Mouse (Mus musculus) ovary, postnatal 36 days (tissue): ENCODE data around the gene Fam131b.

Experiments used
- DNase-seq: peaks from one replicate; pipeline ENCODE4 v3.0.0; 2022; ENCODE audit warnings: low spot score, mixed read lengths

Gene Fam131b

DNA sequence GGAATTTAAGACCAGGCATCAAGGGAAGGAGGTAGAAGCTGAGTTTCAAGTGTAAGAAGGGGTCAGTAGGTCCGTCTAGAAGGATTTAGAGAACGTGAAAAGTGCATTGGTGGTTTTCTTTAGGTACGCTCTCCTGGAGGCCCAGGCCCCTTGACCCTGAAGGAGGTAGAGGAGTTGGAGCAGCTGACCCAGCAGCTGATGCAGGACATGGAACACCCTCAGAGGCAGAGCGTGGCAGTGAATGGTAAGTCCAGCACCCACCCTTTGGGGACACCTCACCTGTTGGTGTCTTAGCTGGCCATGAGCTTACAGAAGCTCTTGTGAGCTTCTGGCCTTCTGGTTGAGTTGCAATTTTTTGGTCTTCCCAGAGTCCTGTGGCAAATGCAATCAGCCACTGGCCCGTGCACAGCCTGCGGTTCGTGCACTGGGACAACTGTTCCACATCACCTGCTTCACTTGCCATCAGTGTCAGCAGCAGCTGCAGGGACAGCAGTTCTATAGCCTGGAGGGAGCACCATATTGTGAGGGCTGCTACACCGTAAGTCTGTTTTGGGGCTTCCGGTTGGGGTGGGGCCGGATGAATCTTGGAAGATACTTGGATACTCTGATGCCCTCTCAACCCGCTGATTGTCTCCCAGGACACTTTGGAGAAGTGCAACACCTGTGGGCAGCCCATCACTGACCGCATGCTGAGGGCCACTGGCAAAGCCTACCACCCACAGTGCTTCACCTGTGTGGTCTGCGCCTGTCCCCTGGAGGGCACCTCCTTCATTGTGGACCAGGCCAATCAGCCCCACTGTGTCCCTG is 31.6 kb upstream of the Fam131b start:
- no peak for DNase-seq

DNA sequence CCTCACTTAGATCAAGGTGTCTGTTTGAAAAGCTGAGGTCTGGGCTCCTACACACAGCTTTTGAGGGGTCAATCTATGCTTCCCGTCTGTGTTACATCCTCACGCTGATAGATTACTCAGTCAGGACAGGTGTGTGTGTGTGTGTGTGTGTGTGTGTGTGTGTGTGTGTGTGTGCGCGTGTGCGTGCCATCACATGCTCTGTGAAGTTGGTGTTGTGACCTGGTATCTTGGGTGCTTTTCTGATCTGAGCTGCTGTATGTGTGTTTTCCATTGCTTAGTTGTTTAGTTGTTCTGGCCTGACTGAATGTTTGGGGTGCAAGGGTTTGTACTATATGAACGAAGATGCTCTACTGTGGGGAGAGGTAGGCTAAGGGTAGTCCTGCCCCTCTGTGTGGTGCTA is 30.9 kb upstream of the Fam131b start:
- DNase-seq = no peak

GRCm38 (mm10) chr6:42354076-42355019 is 29.9 kb upstream of the Fam131b start:
- DNase-seq = no peak

DNA sequence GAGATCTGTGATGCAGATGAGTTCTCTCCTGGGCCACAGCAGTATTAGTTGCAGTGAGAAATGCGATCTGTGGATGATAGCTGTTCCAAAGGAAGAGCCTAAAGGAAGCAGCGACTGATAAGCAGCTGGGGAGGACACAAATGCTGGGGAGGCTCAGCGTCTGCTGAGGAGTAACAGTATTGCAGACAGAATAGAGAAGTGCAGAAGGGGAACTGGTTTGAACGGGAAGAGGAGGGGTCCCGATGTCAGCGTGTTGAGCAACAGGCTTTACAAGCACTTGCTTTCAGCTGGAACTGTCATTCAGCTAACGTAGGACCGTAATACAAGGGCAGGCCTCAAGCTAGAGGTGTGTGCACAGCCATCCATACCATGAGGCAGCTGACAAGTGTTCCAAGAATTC is 28.7 kb upstream of the Fam131b start:
- DNase-seq = no peak

DNA sequence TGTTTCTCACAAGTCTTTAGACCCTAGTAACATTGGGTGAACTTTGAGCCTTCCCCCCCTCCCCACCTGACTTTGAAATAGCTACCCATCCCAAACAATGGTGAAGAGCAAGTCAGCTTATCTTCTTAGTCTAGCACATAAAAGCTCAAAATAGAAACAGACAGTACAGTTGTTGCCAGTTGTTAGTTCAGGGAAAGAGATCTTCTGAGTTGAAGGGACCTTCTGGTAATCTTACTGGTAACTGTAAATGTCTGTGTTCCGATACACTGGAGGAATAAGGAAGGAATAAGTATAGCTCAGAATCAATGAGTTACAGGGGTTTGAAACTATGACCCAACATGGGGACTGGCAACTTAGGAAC is 28.0 kb upstream of the Fam131b start:
- DNase-seq = no peak

DNA sequence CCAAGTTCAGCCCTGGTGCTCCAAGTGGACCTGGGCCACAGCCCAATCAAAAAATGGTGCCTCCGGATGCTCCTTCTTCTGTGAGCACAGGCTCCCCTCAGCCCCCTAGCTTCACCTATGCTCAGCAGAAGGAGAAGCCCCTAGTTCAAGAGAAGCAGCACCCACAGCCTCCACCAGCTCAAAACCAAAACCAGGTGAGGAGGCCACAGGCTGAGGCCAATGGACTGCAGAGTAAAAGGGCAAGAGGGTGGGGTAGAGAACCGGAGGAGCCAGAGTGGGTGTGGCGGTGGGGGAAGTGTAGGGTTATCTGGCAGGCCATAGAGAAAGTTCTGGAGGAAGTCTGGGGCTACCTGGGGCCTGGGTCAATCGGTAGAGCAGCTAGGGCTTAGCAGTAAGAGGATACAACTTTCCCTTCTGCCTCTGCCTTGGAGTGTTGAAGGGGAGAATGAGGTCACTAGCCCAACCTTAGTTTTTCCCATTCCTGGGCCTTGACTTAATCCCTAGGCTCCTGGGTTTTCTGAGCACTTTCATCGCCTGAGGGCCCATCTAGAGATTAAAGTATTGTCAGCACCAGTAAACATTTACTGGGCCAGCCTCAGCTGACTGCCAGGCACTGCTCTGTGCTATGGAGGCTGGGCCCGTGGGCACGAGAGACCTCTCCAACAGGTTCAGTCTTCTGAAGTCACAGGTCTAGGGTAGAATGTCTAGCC is 27.5 kb upstream of the Fam131b start:
- no peak for DNase-seq

DNA sequence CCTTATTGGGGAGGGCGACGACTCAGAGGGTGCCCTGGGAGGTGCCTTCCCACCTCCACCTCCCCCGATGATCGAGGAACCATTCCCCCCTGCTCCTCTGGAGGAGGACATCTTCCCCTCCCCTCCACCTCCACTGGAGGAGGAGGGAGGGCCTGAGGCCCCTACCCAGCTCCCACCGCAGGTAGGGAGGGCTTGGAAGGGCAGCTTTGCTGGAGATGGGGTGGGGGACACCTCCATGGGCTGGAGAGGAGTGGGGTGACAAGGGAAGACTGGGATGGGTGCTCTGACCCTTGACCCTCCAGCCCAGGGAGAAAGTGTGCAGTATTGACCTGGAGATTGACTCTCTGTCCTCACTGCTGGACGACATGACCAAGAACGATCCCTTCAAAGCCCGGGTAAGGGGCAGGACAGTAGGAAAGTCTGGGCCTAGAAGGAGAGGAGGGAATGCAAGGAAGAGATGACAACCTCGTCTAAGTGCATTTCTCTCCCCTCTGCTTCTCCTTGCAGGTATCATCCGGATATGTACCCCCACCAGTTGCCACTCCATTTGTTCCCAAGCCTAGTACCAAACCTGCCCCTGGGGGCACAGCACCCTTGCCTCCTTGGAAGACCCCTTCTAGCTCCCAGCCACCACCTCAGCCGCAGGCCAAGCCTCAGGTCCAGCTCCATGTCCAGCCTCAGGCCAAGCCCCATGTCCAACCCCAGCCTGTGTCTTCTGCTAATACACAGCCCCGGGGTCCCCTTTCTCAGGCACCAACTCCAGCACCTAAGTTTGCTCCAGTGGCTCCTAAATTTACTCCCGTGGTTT is 26.7 kb upstream of the Fam131b start:
- no peak for DNase-seq

GRCm38 (mm10) chr6:42350021-42350967 is 25.9 kb upstream of the Fam131b start:
- peak; percentile 82 for DNase-seq

GRCm38 (mm10) chr6:42349426-42350020 is 25.1 kb upstream of the Fam131b start, which contains the start of gene Zyx:
TSS of gene Zyx (plus strand) at chr6:42349630.
- DNase-seq = peak; percentile 91

GRCm38 (mm10) chr6:42349006-42349425 is 24.6 kb upstream of the Fam131b start:
- peak; percentile 80 for DNase-seq

GRCm38 (mm10) chr6:42348281-42349005 is 24.0 kb upstream of the Fam131b start:
- no peak for DNase-seq

- DNase-seq = no peak
These were observed 19.8 kb upstream of the Fam131b start for GRCm38 (mm10) chr6:42344255-42344654.

- DNase-seq = no peak
These were observed 19.1 kb upstream of the Fam131b start for GRCm38 (mm10) chr6:42343361-42344120.

GRCm38 (mm10) chr6:42342171-42342570 is 17.7 kb upstream of the Fam131b start:
- no peak for DNase-seq

DNA sequence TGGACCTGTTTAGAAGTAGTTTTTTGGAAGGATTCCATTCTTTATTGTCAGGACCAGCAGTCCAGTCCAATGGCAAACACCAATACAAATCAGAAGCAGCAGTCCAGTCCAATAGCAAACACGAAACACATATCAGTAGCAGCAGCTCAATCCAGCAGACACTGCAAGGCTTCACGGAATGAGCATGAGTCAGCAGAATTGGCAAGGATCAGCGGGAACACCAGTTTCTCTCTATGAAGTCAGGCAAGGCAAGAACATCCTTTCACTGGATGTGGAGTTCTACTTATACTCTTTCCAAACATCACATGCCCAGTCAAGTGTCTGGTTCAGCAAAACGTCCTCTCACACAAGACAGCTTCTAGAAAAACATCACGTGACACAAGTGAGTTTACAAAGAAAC is 15.5 kb upstream of the Fam131b start:
- no peak for DNase-seq

DNA sequence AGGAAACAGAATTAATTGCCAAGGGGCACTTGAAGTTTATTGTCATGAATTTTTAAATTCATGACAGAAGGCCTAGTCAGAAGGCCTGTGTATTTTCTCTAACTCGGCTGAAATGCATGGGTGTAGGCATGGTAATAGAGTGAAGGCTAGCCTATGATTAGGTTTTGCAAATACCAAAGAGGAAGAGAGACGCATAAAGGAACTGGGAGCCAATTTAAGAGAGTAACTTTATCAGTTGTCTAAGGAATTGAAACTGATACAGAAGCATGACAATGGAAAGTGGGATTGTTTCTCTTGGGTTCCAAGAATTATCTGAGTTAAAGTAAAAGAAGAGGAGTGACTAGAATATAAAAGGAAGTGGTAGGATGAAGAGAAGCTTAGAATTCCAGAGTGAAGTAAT is 14.7 kb upstream of the Fam131b start:
- no peak for DNase-seq

DNA sequence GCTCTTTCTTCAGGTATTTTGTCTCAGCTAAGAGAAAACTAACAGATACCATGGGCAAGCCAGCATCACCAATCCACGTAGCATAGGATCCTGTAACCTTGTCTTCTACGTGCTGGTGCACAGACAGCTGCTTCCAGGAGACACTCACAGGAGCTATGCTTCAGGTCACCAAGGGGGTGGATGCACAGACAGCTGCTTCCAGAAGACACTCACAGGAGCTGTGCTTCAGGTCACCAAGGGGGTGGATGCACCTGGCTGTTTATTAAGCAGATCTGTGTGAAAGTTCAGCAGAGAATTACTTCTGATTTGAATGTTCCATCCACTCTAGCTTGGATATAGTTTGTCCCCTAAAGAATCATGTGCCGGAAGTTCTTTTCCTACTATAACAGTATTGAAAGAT is 6.5 kb upstream of the Fam131b start:
- no peak for DNase-seq

DNA sequence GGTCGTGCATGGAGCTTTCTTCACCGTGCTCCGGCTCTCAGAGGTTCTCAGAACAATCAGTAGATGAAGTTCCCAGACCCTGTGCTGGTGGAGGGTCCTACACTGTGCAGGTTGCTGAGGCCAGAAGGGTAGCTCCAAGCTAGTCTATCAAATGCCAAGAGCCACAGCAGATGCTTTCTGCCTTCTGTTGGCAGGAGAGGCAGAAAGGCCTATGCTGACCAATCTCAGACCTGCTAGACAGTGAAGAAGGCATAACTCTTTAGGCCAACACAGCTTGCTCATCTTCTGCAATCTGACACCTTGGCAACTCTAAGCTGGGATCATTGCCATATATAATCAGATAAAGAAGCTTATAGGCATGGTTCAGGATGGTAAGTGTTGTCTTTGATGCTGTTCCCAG is 5.8 kb upstream of the Fam131b start:
- DNase-seq = no peak

DNA sequence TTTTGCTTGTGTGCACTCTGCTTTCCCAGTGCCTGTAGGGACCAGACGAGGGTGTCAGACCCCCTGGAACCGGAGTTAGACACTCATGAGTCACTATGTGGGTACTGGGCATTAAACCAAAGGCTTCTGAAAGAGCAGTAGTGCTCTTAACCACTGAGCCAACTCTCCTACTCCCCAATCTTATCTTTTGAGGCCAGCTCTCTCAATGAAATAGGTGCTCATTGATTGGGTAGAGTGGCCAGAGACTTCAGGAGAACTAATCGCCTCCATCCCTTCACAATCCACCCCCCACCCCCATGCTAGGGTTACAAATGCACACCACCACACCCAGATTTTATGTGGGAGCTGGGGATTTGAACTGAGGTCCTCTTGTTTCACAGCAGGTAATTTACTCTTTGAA is 4.3 kb upstream of the Fam131b start:
- no peak for DNase-seq
